Mouse (Mus musculus) ES-Bruce4 (cell line): Measurements from ENCODE around the gene Chst12.

Experiments used
- CTCF ChIP-seq: IDR thresholded peaks from one replicate; pipeline ENCODE4 v1.8.1; 2011; ENCODE audit warnings: low read depth, low read length
- POLR2A ChIP-seq: IDR thresholded peaks from one replicate; pipeline ENCODE4 v1.8.1; 2011; ENCODE audit warnings: low read length; ENCODE audit not compliant: insufficient read depth

- TF ChIP-seq CTCF (no peak), POLR2A (no peak)
Measured at GRCm38 (mm10) chr5:140498176-140498575, 7.2 kb upstream of the Chst12 start.
